Mouse (Mus musculus) fibroblast of lung, adult 2 months (primary cell): ENCODE measurements at regions not wholly inside any gene's neighbourhood (a gene's known extent, or its start where the extent isn't known, plus 50 kb on each side); places are given as distances from the start of the nearest gene placed in this dataset.
A peak's percentile ranks its signal among the peaks of the same experiment; 100 is the strongest.

Experiments used
- DNase-seq: peaks from one replicate; pipeline ENCODE4 v3.0.0-alpha.2; 2011; ENCODE audit warnings: low read depth

- DNase-seq = no peak
These were observed 920.3 kb downstream of the Efna5 start for GRCm38 (mm10) chr17:61960837-61961236.

- no peak for DNase-seq
These were observed 920.9 kb downstream of the Efna5 start for GRCm38 (mm10) chr17:61960017-61960813.

- no peak for DNase-seq
These were observed 963.4 kb downstream of the Efna5 start for GRCm38 (mm10) chr17:61917766-61918165.

- no peak for DNase-seq
These were observed 978.2 kb downstream of the Efna5 start for GRCm38 (mm10) chr17:61902898-61903297.

GRCm38 (mm10) chr17:61890631-61891030 lies 990.5 kb downstream of the Efna5 start:
- DNase-seq = no peak

- peak; percentile 9 for DNase-seq
These were observed 1015.0 kb downstream of the Efna5 start for GRCm38 (mm10) chr17:61866154-61866553.

- DNase-seq = no peak
These were observed 1018.7 kb downstream of the Efna5 start for GRCm38 (mm10) chr17:61862437-61862836.

GRCm38 (mm10) chr17:61837555-61837954 lies 1043.6 kb downstream of the Efna5 start:
- no peak for DNase-seq

- DNase-seq = no peak
These were observed 1065.6 kb downstream of the Efna5 start for GRCm38 (mm10) chr17:61815490-61815889.

GRCm38 (mm10) chr17:61768361-61768760 lies 1112.8 kb downstream of the Efna5 start:
- no peak for DNase-seq

- no peak for DNase-seq
These were observed 1116.0 kb downstream of the Efna5 start for GRCm38 (mm10) chr17:61765143-61765542.
